Mouse (Mus musculus): ENCODE results near the gene Dlec1.

Gene Dlec1

DNA sequence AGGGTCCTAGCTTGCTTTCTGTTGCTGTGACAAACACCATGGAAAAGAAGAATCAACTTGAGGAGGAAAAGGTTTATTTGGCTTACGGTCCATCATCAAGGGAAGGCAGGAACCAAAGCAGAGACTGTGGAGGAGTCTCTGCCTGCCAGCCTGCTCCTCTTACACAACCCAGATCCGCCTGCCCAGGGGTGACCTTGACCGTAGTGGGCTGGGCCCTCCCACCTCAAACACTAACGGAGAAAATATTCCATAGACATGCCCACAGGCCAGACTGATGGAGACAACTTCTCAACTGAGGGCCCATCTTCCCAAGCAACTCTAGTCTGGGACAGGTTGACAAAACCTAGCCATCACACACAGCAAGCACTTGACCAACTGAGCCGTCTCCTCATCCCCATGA is 39.8 kb downstream of the Dlec1 start:
- no peak for DNase-seq (ENCODE audit: low spot score)

GRCm38 (mm10) chr9:119143372-119143771 is 41.1 kb downstream of the Dlec1 start:
- DNase-seq (ENCODE audit: low spot score) = no peak

DNA sequence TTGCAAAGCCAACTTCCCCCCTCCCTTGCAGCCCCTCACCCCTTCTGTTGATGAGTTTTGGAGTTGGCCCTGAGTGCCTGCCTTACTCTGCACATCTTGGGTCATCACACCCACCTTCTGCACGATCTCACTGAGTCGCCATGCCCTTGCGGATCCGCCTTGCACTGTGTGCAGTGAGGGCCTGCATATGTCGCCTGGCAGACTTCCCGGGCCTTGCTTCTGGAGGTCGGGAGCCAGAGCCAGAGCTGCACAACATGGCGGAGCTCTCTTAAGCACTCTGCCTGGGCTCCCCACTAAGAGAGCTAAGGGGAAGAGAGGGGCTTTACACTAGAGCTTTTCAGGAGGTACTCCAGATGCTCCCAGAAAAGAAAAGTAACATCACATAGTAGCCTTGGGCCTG is 42.4 kb downstream of the Dlec1 start:
- DNase-seq (ENCODE audit: low spot score) = no peak

DNA sequence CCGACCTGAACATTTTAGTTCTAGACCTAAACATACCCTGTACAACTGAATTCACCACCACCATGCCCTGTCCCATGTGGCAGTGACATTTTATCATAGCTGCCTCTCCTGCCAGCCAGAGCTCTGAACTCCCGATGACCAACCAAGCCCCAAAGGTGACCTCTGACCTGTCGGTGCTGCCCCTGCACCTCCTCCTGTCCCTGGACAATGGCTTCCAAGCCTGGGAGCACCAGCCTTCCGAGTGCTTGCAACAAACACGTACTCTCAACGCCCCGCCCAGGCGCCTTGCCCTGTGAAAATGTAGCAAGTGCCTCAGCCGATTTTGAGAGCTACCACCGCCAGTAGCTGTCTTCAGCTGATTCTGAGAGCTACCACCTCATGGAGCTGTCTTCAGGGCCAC is 42.9 kb downstream of the Dlec1 start:
- no peak for DNase-seq (ENCODE audit: low spot score)

- no peak for DNase-seq (ENCODE audit: low spot score)
These were observed 43.4 kb downstream of the Dlec1 start for GRCm38 (mm10) chr9:119145638-119146037.

- no peak for DNase-seq (ENCODE audit: low spot score)
These were observed 44.0 kb downstream of the Dlec1 start for GRCm38 (mm10) chr9:119146098-119146770.

DNA sequence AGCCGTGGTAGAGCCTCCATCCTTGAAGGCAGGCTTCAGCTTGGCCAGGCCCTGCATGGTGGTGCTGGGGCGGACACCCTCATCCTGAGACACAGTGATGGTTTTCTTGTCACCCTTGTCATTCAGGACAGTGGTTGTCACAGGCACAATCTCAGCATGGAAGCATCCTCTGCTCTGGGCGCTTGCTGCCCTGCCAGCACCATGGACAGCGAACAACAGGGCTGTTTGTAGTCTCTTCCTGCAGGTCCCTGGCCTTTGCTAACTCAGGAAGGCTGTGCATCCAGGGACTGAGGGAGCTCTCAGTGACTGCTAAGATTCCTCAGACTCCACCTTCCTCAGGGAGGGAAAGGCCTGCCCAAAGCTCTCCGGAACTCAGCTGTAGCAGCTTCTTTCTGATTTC is 47.3 kb downstream of the Dlec1 start:
- peak; percentile 85 for DNase-seq (ENCODE audit: low spot score)

DNA sequence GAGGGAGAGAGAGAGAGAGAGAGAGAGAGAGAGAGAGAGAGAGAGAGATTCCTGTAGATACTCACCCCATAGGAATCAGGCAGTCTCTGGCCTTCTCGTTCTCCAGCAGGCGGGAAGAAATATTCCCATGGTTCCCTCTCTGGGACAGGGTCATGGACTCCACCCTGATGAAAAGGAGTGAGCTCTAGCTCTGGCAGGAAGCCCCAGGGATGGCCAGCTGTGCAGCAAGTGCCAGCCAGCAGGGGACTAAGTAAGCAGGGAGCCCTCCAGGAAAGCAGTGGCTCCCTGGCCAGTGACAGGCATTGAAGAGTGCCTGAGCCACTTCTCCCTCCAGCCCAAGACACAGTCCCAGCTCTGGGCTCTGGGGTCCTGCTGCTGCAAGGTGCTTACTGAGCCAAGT is 49.5 kb downstream of the Dlec1 start:
- no peak for DNase-seq (ENCODE audit: low spot score)

DNA sequence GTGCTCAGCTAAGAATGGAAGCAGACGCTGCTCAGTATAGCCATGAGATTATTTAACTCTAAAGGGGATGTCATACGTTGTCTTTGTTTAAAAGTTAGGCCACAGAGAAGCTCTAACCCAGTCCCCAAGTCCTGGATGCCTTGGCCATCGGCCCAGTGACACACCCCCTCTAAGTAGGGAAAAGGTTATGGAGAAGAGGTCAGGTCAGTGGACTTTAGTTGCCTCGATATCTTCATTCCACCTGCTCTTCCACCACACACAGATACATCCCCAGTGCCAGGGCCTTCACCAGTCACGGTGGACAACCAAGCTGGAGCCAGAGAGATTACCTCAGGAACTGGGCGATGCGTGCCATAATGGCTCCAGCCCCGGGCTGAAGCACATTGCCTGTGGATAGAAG is 53.1 kb downstream of the Dlec1 start:
- DNase-seq (ENCODE audit: low spot score) = no peak

DNA sequence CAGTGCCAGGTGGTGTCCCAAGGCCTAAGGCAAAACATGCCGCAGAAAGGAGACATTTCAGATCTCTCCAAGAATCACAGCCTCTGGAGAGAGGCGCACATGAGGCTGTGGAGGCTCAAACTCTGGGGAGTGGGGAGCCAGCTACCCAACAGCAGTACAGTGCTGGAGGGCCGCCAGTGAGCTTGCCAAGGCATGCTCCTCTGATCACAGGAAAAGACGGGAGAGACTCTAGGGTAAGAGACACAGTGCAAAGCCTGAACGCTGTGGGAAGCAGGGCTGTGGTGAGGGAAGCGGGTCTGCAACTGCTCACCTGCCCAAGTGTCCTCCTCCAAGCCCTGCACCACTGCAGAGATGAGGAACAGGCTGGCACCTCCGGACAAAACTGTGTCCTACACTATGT is 53.5 kb downstream of the Dlec1 start:
- DNase-seq (ENCODE audit: low spot score) = no peak

DNA sequence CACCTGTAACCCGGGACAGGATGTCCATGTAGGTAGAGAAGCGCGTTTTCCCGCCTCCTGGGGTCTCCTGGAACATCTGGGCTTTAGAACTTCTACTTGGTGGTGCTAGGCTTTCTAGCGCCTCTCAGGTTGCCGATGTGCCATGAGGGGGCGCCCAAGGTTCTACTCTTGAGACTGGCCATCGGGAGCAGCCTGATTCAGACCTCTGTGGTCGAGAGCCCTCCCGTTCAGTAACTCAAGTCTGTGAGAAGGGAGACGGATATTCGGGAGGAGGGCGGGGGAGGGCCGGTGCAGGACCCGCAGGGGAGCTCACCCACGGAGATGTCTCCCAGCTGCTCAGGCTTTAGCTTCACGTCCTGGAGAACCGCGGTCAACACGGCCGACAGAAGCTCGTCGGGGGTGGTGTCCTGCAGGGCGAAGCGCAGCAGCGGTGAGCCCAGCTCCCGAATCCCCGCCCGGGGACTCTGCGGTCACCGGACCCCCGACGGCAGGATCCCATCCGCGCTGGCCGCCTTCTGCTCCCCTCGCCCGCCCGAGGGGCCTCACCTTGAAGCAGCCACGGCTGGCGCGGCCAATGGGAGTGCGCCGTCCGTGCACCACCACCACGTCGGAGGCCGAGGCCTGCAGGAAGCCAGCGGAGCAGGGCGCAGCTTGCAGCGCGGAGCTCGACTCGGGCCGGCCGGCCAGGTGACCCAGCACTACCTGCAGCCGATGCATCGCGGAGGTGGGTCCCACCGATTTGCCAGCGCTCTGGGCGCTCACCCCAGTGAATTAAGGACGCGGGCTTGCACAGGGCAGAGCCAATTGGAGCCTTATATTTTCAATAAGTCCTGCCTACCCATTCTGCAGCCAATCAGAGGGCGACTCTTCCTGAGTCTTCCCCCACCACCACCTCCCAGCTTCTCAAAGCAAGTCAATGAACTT is 54.3 kb downstream of the Dlec1 start, which contains the start of gene Acaa1b:
TSS of gene Acaa1b (minus strand) at position 816 of the 924 bp plus-strand sequence.
- peak; percentile 90 for DNase-seq (ENCODE audit: low spot score)

DNA sequence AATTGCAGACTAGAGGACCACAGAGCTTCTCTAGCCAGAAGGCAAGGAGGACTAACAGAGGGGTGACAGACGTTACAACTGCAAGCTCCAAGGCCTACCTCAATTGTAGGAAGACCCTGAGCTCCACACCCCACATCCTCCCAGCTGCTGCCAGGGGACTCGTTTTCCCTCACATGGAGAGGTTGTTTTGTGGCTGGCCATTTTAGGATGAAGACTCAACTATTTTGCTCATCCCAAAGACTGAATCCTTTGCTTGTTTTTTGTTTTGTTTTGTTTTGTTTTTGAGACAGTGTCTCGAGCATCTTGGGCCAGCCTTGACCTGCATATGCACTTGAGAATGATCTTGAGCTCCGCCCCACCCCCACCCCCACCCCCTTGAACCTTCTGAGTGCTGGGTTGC is 56.6 kb downstream of the Dlec1 start, which contains the start of gene Gm47289:
TSS of gene Gm47289 (plus strand) at position 301 of the 400 bp plus-strand sequence.
- DNase-seq (ENCODE audit: low spot score) = no peak

DNA sequence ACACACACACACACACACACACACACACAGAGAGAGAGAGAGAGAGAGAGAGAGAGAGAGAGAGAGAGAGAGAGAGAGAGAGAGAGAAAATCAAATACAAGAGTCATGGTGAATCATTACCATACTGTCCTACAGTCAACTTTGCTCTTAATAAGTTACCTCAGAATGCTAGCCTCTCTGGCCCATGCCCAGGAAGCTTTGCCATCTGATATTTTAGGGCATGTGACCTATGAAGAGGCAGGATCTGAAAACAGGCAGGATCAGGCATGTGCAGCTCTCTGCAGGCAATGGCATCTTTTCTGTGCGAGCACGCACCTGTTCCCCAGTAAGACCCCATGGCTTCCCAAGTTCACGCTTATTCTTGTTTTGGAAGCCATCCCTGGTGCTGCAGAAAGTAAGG is 58.4 kb downstream of the Dlec1 start:
- no peak for DNase-seq (ENCODE audit: low spot score)

GRCm38 (mm10) chr9:119164743-119165142 is 62.5 kb downstream of the Dlec1 start:
- no peak for DNase-seq (ENCODE audit: low spot score)

GRCm38 (mm10) chr9:119165548-119165947 is 63.3 kb downstream of the Dlec1 start:
- no peak for DNase-seq (ENCODE audit: low spot score)

DNA sequence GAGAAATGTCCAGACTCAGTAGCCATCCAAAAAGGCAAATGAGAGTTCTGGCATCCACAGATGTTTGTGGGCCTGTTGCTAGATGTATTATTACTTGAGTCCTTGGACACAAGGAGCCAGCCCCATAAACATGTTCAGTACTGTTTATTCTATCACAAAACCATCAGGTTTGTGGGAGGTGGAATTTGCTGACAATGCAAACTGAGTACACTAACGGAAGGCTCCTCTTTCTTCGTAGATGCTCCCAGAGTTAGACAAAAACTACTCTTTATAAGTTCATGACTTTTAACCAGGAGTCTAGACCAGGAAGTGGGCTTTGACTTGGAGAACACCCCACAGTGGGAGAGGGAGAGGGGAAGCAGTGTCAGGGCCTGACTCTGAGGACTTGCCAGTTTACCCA is 65.3 kb downstream of the Dlec1 start:
- no peak for DNase-seq (ENCODE audit: low spot score)

DNA sequence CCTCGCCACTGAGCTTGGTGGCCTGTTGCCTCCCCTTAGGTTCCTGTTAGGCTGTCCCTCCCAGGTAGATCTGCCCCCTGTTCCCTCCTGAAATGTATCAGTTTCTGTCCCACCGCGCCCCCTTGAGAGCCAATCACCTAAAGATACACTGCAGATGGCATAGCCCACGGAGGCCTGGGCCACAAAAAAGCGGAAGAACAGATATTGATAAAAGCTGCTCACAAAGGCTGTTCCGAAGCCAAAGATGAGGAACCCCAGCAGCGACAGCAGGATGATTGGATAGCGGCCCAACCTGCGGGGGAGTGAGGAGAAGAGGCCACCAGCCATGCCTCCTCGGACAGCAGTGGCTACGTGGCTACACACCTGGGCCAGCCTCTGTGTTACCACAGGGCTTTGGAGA is 77.0 kb downstream of the Dlec1 start:
- no peak for DNase-seq (ENCODE audit: low spot score)

GRCm38 (mm10) chr9:119181241-119181728 is 79.0 kb downstream of the Dlec1 start:
- DNase-seq (ENCODE audit: low spot score) = no peak

GRCm38 (mm10) chr9:119192202-119192990 is 90.1 kb downstream of the Dlec1 start:
- peak; percentile 72 for DNase-seq (ENCODE audit: low spot score)
